Mouse (Mus musculus) MEL (cell line): ENCODE measurements around the gene Arhgef17.

ENCODE experiments used
- CHD1 ChIP-seq: IDR thresholded peaks from 2 replicates; pipeline ENCODE4 v1.6.1; 2012; ENCODE audit warnings: low read depth, mild to moderate bottlenecking, inconsistent platforms, low read length, improper control_type of control experiment
- CHD2 ChIP-seq: IDR thresholded peaks from 2 replicates; pipeline ENCODE4 v1.6.1; 2011; ENCODE audit warnings: low read length, improper control_type of control experiment
- CTCF ChIP-seq, 3 experiments: IDR thresholded peaks in 2 of 3; conservative IDR thresholded peaks in 1 of 3; 2 replicates each; pipeline ENCODE4 v1.5.1; 2011 to 2012; ENCODE audit warnings: low read length in 3 of 3, low read depth in 2 of 3, mild to moderate bottlenecking in 2 of 3, improper control_type of control experiment in 1 of 3, inconsistent platforms in 1 of 3, mixed read lengths in 1 of 3, moderate library complexity in 1 of 3; ENCODE audit not compliant: control insufficient read depth in 1 of 3, insufficient read depth in 1 of 3, poor library complexity in 1 of 3, severe bottlenecking in 1 of 3
- E2F4 ChIP-seq: IDR thresholded peaks from 2 replicates; pipeline ENCODE4 v1.6.1; 2011; ENCODE audit warnings: low read depth, low read length, improper control_type of control experiment, borderline replicate concordance
- MAX ChIP-seq: IDR thresholded peaks from 2 replicates; pipeline ENCODE4 v1.6.1; 2011; ENCODE audit warnings: low read length, improper control_type of control experiment
- POLR2A ChIP-seq, 2 experiments: IDR thresholded peaks; 2 replicates each; pipeline ENCODE4 v1.6.1; 2011 to 2012; ENCODE audit warnings: low read length in 2 of 2, mild to moderate bottlenecking in 2 of 2, control low read depth in 1 of 2, improper control_type of control experiment in 1 of 2, low read depth in 1 of 2, moderate library complexity in 1 of 2; ENCODE audit not compliant: control insufficient read depth in 1 of 2, insufficient read depth in 1 of 2, poor library complexity in 1 of 2

DNA sequence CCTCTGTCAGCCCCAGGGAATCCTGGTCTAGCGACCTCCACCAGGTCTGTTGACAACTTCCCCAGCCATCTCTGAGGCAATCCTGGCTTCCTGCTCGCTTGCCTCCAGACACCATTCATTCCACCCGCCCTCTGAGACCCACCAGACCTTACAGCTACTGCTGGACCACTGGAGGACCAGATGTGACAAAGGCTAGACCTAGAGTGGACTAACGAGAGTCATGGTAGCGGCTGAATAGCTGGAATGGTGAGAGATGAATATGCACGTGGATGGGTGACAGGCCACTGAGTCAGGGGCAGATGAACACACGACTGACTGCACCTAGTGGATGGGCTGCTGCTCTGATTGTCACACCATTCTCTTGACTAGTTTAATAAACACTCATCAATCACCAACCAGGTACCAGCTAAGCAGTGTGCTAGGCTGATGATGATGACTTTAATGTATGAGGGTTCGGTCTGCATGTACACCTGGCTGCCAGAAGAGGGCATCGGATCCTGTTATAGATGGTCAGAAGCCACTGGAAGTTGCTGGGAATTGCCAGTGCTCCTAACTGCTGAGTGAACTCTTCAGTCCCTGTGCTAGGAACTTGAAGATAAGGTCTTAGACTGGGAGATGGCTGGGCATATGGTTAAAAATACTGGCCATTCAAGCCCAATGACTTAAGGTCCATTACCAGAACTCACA is 29.3 kb downstream of the Arhgef17 start:
- TF ChIP-seq CHD1 (no peak), CTCF (IDR thresholded peaks at IDR 0.05 in 2 of 3, conservative IDR thresholded peaks at IDR 0.05 in 1 of 3; ENCODE audit: control insufficient read depth in 1 of 3, insufficient read depth in 1 of 3, low read depth in 2 of 3, low read length in 3 of 3, poor library complexity in 1 of 3, severe bottlenecking in 1 of 3) (peak; percentile 38 to 67 (median 50)), CHD2 (no peak), POLR2A (IDR thresholded peaks at IDR 0.05; ENCODE audit: control insufficient read depth in 1 of 2, insufficient read depth in 1 of 2, low read depth in 1 of 2, low read length in 2 of 2, poor library complexity in 1 of 2) (no peak), E2F4 (no peak), MAX (no peak)
